Mouse (Mus musculus) brown adipose tissue, adult 24 weeks (tissue): ENCODE measurements around the gene Phc1. TPM values are rescaled to one million over a fixed set of nuclear protein-coding genes. Genes with fewer than 3 reads are reported as not detected.
"Not testable (repeated sequence)": the region's sequence is repeated elsewhere in the genome, so short reads cannot be mapped to it uniquely, and the experiment has no call there.

Source experiments
- H3K27ac ChIP-seq: fragments of 200-500 bp; replicated peaks from 2 replicates; pipeline ENCODE4 v1.5.1; 2012; ENCODE audit warnings: low read depth, mild to moderate bottlenecking, low read length
- H3K4me1 ChIP-seq: fragments of 200-500 bp; 2 replicates; pipeline ENCODE4 v1.6.1; 2012; ENCODE audit warnings: low read length, mixed read lengths; ENCODE audit not compliant: control insufficient read depth, insufficient read depth, insufficient read length
- H3K4me3 ChIP-seq: fragments of 200-500 bp; 2 replicates; pipeline ENCODE4 v1.5.1; 2012; ENCODE audit warnings: low read depth, mild to moderate bottlenecking, low read length, moderate library complexity; ENCODE audit not compliant: insufficient read depth
- polyA plus RNA-seq: library from polyadenylated mRNA; stranded (reverse); fragments of >200 nt; gene quantifications from 2 replicates; pipeline ENCODE4 v1.2.4, GENCODE M21; 2012; ENCODE audit not compliant: missing spikeins, insufficient read depth, insufficient read length

The Phc1 gene
- polyA plus RNA-seq, result 4.9 and 5.8 TPM in 2 replicates

GRCm38 (mm10) chr6:122340349-122341000, at the start of gene Phc1:
Gene Phc1 (minus strand): TSS chr6:122340561.
- Histone ChIP-seq H3K4me1 (no peaks in the 10 kb centered on the region), H3K4me3 (peak within 1 kb of the TSS; percentile 99), H3K27ac (peak within 1 kb of the TSS; percentile 85)

DNA sequence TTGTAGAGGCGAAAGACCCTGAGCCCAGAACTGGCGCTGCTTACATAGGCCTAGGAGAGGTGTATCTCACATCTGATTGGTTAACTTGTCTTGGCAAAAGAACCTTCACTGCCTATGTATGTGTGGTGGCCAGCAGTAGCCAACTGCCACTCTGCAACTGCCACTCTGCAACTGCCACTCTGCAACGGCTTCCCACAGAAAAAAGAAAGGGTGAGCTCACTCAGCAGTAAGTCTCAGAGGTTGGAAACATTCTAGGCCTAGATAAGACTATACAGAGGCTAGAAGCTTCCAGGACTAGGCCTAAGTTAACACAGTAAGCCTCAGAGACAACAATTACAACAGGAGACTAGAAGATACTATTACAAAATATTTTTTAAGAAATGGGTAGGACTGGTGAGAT, 49.6 kb upstream of the Phc1 start:
- not testable (repeated sequence) for H3K4me3 ChIP-seq, H3K27ac ChIP-seq, H3K4me1 ChIP-seq

- H3K27ac ChIP-seq, H3K4me1 ChIP-seq, H3K4me3 ChIP-seq: not testable (repeated sequence)
These were observed 47.0 kb upstream of the Phc1 start for GRCm38 (mm10) chr6:122387177-122388028.

- H3K4me1 ChIP-seq, result no peaks in the 10 kb centered on the region
- H3K27ac ChIP-seq, result no peak overlapping the region
- no peak overlapping the region for H3K4me3 ChIP-seq
These were observed 45.4 kb upstream of the Phc1 start for GRCm38 (mm10) chr6:122385724-122386123.

GRCm38 (mm10) chr6:122384886-122385285, 44.5 kb upstream of the Phc1 start:
- Histone ChIP-seq H3K4me1 (no peaks in the 10 kb centered on the region), H3K27ac (no peak overlapping the region), H3K4me3 (no peak overlapping the region)

GRCm38 (mm10) chr6:122383211-122383610, 42.9 kb upstream of the Phc1 start:
- Histone ChIP-seq H3K27ac (no peak overlapping the region), H3K4me3 (no peak overlapping the region), H3K4me1 (no peaks in the 10 kb centered on the region)

DNA sequence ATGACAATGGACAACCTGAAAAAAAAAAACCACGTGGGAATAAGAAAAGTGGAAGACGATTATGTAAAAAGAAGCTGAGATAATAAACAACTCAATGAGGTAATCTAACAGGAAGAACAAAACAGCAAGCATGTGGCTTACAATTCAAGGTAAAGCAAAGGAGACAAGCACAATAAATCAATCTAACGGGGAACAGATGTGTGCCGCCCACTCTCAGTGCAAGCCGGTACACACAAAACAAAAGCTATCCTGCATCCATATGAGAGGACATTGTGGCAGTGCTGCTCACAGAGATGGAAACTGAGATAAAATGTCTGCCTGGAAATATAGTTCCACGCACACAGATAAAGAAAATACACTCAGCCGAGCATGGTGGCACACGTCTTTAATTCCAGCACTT, 41.7 kb upstream of the Phc1 start:
- Histone ChIP-seq H3K27ac (no peak overlapping the region), H3K4me3 (no peak overlapping the region), H3K4me1 (no peaks in the 10 kb centered on the region)

- Histone ChIP-seq H3K27ac (no peak overlapping the region), H3K4me3 (no peak overlapping the region)
These were observed 27.9 kb upstream of the Phc1 start for GRCm38 (mm10) chr6:122368245-122368644.

GRCm38 (mm10) chr6:122366976-122367375, 26.6 kb upstream of the Phc1 start:
- Histone ChIP-seq H3K4me1 (no peaks in the 10 kb centered on the region), H3K4me3 (no peak overlapping the region), H3K27ac (no peak overlapping the region)

More at GRCm38 (mm10) chr6:122368245-122368644, 27.9 kb upstream of the Phc1 start:
- H3K4me1 ChIP-seq, result no peaks in the 10 kb centered on the region

- no peak overlapping the region for H3K4me3 ChIP-seq
- no peak overlapping the region for H3K27ac ChIP-seq
- no peaks in the 10 kb centered on the region for H3K4me1 ChIP-seq
These were observed 25.9 kb upstream of the Phc1 start for GRCm38 (mm10) chr6:122366287-122366686.

DNA sequence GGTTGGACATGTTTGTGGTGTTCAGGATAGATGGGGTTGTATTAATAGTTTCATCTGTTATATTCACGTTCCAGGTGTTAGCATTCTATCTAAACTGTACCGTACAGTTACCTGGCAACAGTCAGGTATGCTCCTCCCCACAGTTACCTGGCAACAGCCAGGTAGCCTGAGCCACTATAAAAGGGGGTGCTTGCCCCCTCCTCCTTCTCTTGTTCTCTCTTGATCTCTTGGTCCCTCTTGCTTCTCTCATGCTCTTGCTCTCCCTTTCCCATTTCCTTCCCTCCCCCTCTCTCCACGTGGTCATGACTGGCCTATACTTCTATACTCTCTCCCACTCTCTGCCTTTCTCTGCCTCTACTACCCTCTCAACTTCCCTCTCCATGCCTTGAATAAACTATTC, 25.3 kb upstream of the Phc1 start:
- H3K27ac ChIP-seq, result no peak overlapping the region
- H3K4me3 ChIP-seq, result no peak overlapping the region
- no peaks in the 10 kb centered on the region for H3K4me1 ChIP-seq

DNA sequence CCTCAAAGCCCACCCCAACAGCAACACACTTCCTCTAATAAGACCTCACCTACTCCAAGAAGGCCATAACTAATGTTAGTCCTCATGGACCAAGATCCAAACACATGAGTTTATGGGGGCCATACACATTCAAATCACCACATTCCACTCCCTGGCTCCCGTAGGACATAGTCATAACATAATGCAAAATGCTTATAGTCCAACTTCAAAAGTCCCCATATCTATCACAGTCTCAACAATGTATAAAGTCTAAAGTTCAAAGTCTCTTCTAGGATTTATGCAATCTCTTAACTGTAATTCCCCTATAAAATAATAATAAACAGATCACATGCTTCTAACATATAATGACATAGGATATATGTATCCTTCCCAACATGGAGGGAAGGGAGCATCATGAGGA, 16.7 kb upstream of the Phc1 start:
- H3K4me1 ChIP-seq, result no peaks in the 10 kb centered on the region
- H3K27ac ChIP-seq, result no peak overlapping the region
- no peak overlapping the region for H3K4me3 ChIP-seq

DNA sequence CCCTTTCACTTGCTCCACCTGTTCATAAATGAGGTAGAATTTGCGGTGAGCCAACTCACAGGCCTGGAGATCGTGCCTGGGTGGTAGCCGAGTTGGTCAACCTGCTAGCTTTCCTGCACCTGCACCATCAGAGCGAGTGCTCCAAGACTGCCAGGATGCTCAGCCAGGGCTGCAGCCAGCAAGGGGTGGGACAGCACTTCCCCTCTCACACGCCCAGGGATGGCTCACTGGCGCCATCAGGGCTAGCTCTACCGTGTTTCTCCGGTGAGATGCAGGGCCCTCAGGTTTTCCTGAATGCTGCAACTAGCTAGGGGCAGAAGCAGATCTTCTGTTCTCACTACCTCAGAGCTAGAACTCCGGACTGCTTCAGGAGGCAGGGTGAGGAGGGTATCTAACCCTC, 15.5 kb upstream of the Phc1 start:
- H3K4me3 ChIP-seq, result no peak overlapping the region
- no peak overlapping the region for H3K27ac ChIP-seq
- H3K4me1 ChIP-seq, result no peaks in the 10 kb centered on the region

GRCm38 (mm10) chr6:122347326-122347725, 7.0 kb upstream of the Phc1 start:
- not testable (repeated sequence) for H3K4me3 ChIP-seq, H3K4me1 ChIP-seq, H3K27ac ChIP-seq

DNA sequence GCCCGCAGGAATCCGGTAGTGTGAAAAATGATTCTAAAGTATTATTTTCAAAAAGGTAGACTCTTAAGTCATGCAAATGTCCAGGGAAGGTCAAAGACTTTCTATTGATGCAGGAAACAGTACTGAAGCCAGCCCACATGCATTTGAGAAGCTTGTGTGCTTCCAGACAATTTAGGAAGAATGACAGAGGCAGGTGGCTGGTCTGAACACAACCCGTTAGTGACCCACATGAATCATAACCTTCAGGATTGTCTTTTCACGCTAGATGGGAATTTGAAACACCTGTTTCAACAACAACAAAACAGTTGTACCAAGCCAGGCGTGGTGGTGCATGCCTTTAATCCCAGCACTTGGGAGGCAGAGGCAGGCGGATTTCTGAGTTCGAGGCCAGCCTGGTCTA, 6.0 kb upstream of the Phc1 start:
- no peak overlapping the region for H3K27ac ChIP-seq
- no peak overlapping the region for H3K4me3 ChIP-seq
- H3K4me1 ChIP-seq, result no peaks in the 10 kb centered on the region

GRCm38 (mm10) chr6:122345731-122346130, 5.4 kb upstream of the Phc1 start:
- Histone ChIP-seq H3K4me1 (no peaks in the 10 kb centered on the region), H3K27ac (no peak overlapping the region), H3K4me3 (no peak overlapping the region)
